Mouse (Mus musculus): ENCODE data around the gene Rfng. TPM values are rescaled to one million over a fixed set of nuclear protein-coding genes. Genes with fewer than 3 reads are reported as not detected.
"Not testable (repeated sequence)": the region's sequence is repeated elsewhere in the genome, so short reads cannot be mapped to it uniquely, and the experiment has no call there.

The Rfng gene
- polyA plus RNA-seq (2012; rRNA removed): 55.8 and 59.8 TPM in 2 replicates

DNA sequence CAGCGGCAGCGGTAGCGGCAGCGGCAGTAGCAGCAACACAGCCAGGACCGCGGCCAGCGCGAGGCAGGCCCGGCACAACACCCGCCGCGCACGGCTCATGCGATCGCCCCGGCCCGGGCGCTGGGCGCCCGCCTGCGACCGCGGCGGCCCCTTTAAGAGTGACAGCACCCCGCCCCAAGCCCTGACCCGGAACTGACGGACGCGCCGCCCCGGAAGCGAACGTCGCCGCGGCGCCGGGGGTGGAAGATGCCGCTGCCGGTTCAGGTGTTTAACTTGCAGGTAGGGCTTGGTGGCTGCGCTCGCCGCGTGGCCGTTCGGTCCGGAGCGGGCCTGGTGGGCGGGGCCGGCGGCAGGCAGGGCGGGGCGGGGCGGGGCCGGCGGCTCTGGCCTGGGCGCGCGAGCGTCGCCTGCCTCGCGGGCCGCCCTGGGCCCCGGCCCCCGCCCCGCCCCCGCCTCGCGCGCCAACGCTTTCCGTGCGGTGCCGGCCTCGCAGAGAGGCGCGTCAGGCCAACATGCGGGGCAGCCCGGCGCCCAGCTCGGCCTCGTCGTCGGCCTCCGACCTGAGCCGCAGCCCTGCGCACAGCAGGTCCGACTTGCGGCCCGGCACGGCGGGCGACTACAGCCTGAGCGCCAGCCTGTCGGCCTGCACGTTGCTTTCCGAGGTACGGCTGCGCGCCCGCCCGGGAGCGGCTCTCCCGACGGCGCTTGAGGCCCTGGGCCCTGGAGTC is at the start of gene Rfng, which contains the start of gene Gps1:
Gene Rfng, minus strand, starts transcription at position 144 of the 728 bp plus-strand sequence.
Gene Gps1, plus strand, starts transcription at position 209 of the 728 bp plus-strand sequence.
- TF ChIP-seq POLR2A (IDR thresholded peaks at IDR 0.05; ENCODE audit: borderline replicate concordance, extremely low read depth, low read depth, low read length) (0 out of 2 replicates have a peak, but pooled peaks have one; percentile 40), CTCF (IDR thresholded peaks at IDR 0.05; ENCODE audit: insufficient read depth, low read length) (no peak)
- DNase-seq: peak; percentile 87
- WGBS: under 1% methylated on average over 96 of the region's 107 CpGs
- Histone ChIP-seq H3K4me3 (replicated peaks; ENCODE audit: extremely low read depth, low read depth, low read length) (peak within 1 kb of the TSS; percentile 85), H3K4me1 (ENCODE audit: control insufficient read depth, insufficient read depth, low read length) (peaks cover 11% of the 10 kb centered on the region)

DNA sequence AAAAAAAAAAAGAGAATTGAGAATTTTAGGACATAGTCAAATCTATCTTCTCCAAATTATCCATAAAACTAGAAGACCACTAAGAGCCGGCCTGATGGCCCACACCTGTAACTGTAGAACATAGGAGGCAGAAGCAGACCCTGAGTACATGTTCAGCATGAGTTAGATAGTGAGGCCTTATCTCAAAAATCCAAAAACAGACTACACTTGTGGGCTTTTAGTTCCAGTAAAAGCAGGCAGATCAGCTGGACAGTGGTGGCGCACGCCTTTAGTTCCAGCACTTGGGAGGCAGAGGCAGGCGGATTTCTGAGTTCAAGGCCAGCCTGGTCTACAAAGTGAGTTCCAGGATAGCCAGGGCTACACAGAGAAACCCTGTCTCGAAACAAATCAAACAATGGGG is 49.0 kb upstream of the Rfng start:
- not testable (repeated sequence) for DNase-seq; H3K4me3 ChIP-seq (replicated peaks; ENCODE audit: extremely low read depth, low read depth, low read length); H3K4me1 ChIP-seq (ENCODE audit: control insufficient read depth, insufficient read depth, low read length)
- WGBS: 93% methylated on average over 5 of the region's 5 CpGs

GRCm38 (mm10) chr11:120831659-120832440 is 47.8 kb upstream of the Rfng start:
- DNase-seq: no peak
- WGBS: 83% methylated on average over 3 of the region's 3 CpGs
- TF ChIP-seq POLR2A (IDR thresholded peaks at IDR 0.05; ENCODE audit: borderline replicate concordance, extremely low read depth, low read depth, low read length) (no peak), CTCF (IDR thresholded peaks at IDR 0.05; ENCODE audit: insufficient read depth, low read length) (no peak)
- H3K4me3 ChIP-seq (replicated peaks; ENCODE audit: extremely low read depth, low read depth, low read length): no peak overlapping the region
- H3K4me1 ChIP-seq (ENCODE audit: control insufficient read depth, insufficient read depth, low read length): no peaks in the 10 kb centered on the region

DNA sequence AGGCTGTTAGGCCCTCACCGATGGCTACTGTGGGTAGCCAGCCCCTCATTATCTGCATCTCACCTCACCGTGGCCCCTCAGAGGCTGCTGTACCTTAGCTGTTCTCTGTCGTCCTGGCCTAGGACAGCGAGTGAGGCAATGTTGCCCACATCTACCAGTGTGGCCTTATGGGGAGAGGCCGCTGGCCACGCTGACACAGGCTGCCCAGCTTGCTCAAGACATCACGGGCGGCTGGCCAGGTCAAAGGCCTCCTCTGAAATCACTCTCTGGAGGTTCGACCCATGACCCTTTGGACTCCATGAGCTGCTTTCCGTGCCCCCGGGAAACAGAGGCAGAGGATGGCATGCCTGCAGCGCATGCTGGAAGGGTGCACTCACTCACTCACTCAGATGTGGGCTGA is 46.7 kb upstream of the Rfng start:
- DNase-seq: no peak
- 86% methylated on average over 12 of the region's 12 CpGs for WGBS
- no peaks in the 10 kb centered on the region for H3K4me1 ChIP-seq (ENCODE audit: control insufficient read depth, insufficient read depth, low read length)
- no peak overlapping the region for H3K4me3 ChIP-seq (replicated peaks; ENCODE audit: extremely low read depth, low read depth, low read length)
- TF ChIP-seq POLR2A (IDR thresholded peaks at IDR 0.05; ENCODE audit: borderline replicate concordance, extremely low read depth, low read depth, low read length) (no peak), CTCF (IDR thresholded peaks at IDR 0.05; ENCODE audit: insufficient read depth, low read length) (no peak)

DNA sequence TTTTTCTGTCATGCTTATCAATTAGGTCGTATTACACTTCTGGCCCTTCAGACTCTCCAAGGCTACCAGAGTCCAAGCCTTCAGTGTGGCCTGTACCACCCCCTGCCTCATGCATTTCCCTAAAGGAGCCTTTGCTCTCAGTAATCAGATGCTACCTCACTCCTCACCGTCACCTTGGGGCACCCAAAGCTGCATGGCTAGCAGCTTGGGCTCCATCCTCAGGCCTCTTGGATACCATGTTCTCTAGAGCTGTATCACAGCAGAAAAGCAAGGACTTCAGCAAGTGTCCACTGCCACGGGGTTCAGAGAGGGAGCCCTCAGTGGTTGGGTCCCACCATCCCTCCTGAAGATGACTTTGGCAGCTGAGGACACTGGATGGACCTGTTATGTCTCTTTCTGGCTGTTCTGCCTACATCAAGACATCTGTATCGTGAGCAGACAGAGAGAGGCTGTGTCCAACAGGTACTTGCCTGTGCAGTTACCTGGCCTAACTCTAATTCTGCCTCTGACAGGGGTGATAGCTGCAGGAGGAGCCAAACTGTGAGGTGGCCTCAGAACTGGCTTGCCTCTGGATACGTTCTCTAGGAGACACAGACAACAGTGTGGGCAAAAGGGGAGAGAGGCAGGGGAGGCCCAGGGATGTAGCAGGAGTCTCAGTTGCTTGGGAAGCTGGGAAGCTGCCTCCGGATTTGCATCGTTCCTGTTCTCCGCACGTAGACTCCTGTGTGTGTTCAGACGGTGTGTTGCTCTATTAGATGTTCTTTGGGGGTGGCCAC is 45.9 kb upstream of the Rfng start:
- no peak overlapping the region for H3K4me3 ChIP-seq (replicated peaks; ENCODE audit: extremely low read depth, low read depth, low read length)
- TF ChIP-seq POLR2A (IDR thresholded peaks at IDR 0.05; ENCODE audit: borderline replicate concordance, extremely low read depth, low read depth, low read length) (no peak), CTCF (IDR thresholded peaks at IDR 0.05; ENCODE audit: insufficient read depth, low read length) (no peak)
- H3K4me1 ChIP-seq (ENCODE audit: control insufficient read depth, insufficient read depth, low read length): peaks cover 1% of the 10 kb centered on the region; the same call in 1 of the 2 replicates
- no peak for DNase-seq
- 88% methylated on average over 10 of the region's 10 CpGs for WGBS

- WGBS: 64% methylated on average over 4 of the region's 4 CpGs
- Histone ChIP-seq H3K4me3 (replicated peaks; ENCODE audit: extremely low read depth, low read depth, low read length) (no peak overlapping the region), H3K4me1 (ENCODE audit: control insufficient read depth, insufficient read depth, low read length) (peaks cover 3% of the 10 kb centered on the region; the same call in 1 of the 2 replicates)
- DNase-seq: no peak
- TF ChIP-seq CTCF (IDR thresholded peaks at IDR 0.05; ENCODE audit: insufficient read depth, low read length) (no peak), POLR2A (IDR thresholded peaks at IDR 0.05; ENCODE audit: borderline replicate concordance, extremely low read depth, low read depth, low read length) (no peak)
Measured at GRCm38 (mm10) chr11:120828416-120828815, 44.4 kb upstream of the Rfng start.

DNA sequence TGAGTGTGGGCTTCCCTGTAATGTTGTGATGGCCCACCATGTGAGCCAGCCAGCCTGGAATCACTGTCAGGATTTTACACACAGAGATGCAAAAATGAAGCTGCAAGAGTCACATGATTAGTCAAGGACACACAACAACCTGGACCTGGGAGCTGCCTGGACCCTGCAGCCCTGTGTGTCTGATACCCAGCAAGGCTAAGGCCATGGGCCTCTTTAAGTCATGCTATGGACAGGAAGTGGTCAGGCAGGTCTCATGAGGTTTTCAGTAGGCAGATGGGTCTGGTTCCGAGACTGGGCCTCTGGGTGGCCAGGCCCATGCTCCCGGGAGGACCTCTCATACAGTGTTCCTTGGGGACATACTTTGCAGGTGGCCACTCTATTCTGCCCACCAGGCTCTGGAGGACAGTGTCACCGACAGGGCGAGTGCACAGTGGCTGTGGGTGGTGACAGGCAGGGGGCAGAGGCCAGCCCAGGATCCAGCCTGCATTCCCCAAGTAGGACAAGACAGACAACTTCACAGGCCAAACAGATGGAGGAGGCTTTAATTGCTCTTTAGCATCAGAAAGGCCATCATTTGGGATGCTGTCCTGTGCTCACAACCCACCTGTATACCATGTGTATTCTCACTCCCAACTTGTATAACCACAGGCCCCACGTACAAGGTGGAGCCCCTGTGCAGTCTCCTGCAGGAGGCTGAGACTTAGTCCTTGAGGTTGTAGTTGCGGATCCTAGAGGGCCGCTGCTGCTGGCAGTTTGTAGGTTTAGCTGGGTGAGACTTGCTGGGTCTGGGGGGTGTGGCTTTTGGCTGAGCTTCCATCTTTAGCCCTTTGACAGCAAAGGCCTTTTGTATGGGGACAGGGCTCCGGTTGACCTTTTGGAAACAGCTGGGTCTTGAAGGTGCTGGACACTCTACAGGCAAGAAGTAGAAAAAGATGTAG is 42.3 kb upstream of the Rfng start:
- H3K4me1 ChIP-seq (ENCODE audit: control insufficient read depth, insufficient read depth, low read length): peaks cover 3% of the 10 kb centered on the region; the same call in 1 of the 2 replicates
- 88% methylated on average over 8 of the region's 8 CpGs for WGBS
- no peak overlapping the region for H3K4me3 ChIP-seq (replicated peaks; ENCODE audit: extremely low read depth, low read depth, low read length)
- DNase-seq: no peak
- TF ChIP-seq CTCF (IDR thresholded peaks at IDR 0.05; ENCODE audit: insufficient read depth, low read length) (no peak), POLR2A (IDR thresholded peaks at IDR 0.05; ENCODE audit: borderline replicate concordance, extremely low read depth, low read depth, low read length) (no peak)

DNA sequence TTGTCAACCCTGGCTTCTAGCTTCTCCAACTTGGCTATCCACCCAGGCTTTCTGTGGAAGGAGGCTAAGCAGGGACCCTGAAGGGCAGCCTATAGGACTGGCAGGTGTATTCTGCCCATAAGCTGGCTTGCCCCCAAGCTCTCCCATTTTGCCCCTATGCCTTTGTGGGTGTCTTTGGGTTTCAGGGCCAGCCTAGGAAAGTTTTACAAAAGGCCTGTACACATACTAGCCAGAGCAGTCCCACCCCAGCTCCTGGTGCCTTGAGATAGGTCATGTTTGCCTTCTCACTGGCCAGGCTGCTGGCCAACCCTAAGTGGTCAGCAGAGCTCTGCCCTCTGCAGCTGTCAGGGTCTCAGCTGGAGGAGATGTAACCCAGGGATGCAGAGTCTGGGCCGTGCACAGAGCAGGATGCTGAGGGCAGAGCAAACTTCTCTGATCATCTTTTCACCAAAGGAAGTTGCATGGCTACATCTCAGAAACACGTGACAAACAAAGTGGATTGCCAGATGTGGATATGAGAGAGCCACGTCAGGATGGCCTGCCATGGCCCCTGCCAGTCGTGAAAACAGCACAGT is 41.4 kb upstream of the Rfng start:
- DNase-seq: no peak
- TF ChIP-seq POLR2A (IDR thresholded peaks at IDR 0.05; ENCODE audit: borderline replicate concordance, extremely low read depth, low read depth, low read length): no peak
- no peak for TF ChIP-seq CTCF (IDR thresholded peaks at IDR 0.05; ENCODE audit: insufficient read depth, low read length)
- Histone ChIP-seq H3K4me1 (ENCODE audit: control insufficient read depth, insufficient read depth, low read length) (peaks cover 3% of the 10 kb centered on the region; the same call in 1 of the 2 replicates), H3K4me3 (replicated peaks; ENCODE audit: extremely low read depth, low read depth, low read length) (no peak overlapping the region)
- WGBS: 50% methylated on average over 4 of the region's 4 CpGs

Measured in lung, adult 2 months (tissue).